Mouse (Mus musculus): ENCODE results near the gene Lmo2. TPM values are rescaled to one million over a fixed set of nuclear protein-coding genes. Genes with fewer than 3 reads are reported as not detected.

Lmo2 gene
- 217 to 220 TPM (median 219 TPM) in 4 replicates for total RNA-seq (2023)

DNA sequence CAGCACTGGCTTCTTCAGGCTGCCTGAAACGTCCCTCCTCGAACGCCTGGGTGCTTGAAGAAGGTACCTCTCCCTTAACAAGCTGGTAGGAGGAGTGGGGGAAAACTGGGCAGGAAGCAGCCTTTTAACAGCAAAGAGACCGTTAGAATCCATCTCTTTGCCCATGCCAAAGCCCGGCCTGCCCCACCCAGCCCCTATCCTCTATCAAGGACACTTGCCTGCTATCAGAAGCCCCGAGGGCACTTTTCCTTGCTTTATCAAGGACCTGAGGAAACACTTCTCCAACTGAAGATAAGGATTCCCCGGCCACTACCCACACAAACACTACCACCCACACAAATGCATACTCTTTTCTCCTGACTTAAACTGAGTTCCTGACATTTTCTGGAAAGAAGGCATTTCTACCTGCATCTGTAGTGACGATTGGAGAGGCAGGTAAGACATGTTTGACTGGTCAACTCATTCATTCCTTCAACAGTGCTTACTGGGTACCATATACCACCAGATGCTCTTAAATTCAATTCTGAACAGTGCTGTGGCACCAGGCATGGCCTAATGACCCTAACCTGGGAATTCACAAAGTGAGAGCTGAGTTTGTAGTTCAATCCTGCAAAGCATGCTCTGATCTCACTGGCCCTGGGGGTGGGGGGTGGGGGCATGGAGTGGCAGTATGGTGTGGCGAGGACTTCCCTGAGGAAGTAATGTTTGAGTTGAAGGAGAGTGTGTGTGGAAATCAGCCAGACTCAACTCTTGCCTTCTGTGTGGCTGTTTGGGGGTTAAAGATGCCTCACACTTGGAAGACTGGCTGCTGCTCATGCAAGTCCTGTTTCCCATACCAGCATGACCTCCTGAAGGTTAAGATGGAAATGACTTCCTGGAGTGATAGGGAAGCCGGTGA lies at the start of gene Lmo2:
TSS of gene Lmo2 (plus strand) at position 338 of the 898 bp plus-strand sequence.

DNA sequence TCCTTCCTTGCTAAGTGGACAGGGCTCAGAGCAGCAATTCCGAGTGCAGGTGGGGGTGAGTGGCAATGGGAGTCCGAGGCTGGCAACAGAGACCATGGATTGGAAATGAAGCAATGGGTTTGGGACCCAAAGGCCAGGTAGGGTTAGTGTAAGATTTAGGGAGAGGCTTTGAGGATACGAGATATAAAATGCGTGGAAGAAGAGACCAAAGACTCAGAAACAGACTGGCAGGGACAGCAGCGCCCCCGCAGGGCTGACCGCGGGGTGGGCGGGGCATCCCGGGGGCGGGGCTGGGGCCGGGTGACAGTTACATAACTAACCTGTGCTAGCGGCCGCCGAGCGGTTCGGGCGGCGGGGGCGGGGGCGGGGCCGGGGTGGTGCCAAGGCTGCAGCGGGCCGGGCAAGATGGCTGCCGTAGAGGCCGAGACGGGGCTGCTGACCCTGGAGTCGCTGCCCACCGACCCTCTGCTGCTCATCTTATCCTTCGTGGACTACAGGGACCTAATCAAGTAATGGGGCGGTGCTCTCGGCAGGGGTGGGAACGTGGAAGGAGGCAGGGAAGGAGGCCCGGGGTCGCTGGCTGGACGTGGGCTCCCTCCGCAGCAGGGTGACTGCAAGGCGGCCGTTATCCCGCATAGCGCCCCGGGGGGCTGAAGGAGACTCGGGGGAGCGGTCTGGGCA lies 69.8 kb downstream of the Lmo2 start, which contains the start of gene Fbxo3:
TSS of gene Fbxo3 (plus strand) at position 264 of the 681 bp plus-strand sequence.

DNA sequence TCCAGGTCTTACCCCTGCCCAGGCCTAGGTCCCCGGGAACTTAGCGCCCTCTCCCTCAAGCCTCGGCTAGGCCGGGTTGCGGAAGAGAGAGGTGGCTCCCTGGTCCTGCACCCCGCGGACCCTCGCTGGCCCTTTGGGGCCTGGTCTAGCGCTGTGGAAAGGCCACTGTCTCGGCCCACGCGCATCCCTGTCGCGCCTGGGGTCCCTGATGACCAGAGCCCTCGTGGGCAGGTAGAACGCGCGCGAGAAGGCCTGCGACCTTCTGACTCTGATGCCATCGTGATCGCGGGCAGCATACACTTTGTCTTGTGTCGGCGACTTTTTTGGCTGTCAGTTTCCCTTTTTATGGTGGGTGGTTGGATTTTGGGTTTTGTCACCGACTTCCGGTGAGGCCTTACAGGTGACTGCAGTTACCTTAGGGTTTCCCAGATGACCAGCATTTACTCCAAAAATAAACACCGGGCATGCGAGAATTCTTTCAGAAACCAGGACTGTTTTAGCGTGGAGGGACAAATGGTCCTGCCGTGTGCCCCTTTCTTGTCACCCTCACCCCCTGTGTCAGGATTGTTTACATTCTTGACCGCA lies 70.4 kb downstream of the Lmo2 start, which contains the start of gene 4931422A03Rik:
TSS of gene 4931422A03Rik (minus strand) at position 223 of the 585 bp plus-strand sequence.

Other genes with a start within 250 kb of the Lmo2 start
- gene Nat10, start 196.7 kb upstream of the Lmo2 start, total RNA-seq (2023) = 64.3 to 83.2 TPM (median 78.5 TPM) in 4 replicates
- 362 to 377 TPM (median 373 TPM) in 4 replicates for gene Caprin1, start 160.3 kb upstream of the Lmo2 start, total RNA-seq (2023)
- gene Fbxo3, start 69.7 kb downstream of the Lmo2 start, total RNA-seq (2023) = 21.7 to 26.9 TPM (median 26.3 TPM) in 4 replicates
- gene 4931422A03Rik, start 70.4 kb downstream of the Lmo2 start, total RNA-seq (2023) = not detected in 4 replicates
- gene Gm10912, start 107.8 kb downstream of the Lmo2 start, total RNA-seq (2023) = 0.39 to 0.58 TPM in 2 of 4 replicates, not detected in the others
- not detected in 4 replicates for gene Gm10799, start 110.6 kb downstream of the Lmo2 start, total RNA-seq (2023)
- gene Cd59b, start 111.9 kb downstream of the Lmo2 start, total RNA-seq (2023) = 1.2 TPM in 1 of 4 replicates, not detected in the others
- 0.53 to 1.0 TPM (median 0.59 TPM) in 4 replicates for gene Cd59a, start 137.8 kb downstream of the Lmo2 start, total RNA-seq (2023)
- not detected in 4 replicates for gene A930018P22Rik, start 164.8 kb downstream of the Lmo2 start, total RNA-seq (2023)